11 mouse cellular contexts compared by ENCODE assay signal in the genomic region with DNA sequence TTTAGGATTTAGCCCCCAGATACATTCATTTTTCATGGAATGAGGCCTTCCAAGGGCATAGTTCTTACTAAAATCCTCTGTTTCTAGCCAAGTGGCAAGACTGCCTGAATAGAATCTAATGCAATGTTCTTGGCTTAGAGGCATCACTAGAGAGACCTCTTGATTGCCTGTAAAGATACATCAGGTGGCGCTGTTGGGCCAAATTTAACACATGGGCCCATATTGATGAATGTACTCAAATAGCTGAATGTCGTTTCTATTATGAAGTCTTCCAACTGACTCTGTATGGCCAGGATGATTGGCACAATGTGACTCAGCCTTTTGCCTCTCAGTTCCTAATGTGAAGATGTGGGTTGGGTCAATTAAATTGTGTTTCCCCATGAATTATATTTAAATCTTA.
A peak's percentile ranks its signal among the peaks of the same experiment; 100 is the strongest.
DNase-seq lines count a peak whose midpoint lies in the region; ATAC-seq and TF ChIP-seq lines count a peak whose summit lies in the region.
"Had no signal": no experiment of that assay in that cellular context is flagged by ENCODE, and none has a peak within 500 bp of the region (broad histone marks: within the 10 kb centered on the region; RNA-seq: fewer than 3 reads in every experiment).

No protein-coding gene starts in this region.

- no peak overlapping the region for H3K4me2 ChIP-seq in intestine, postnatal 0 days (replicated peaks; ENCODE audit: low read depth)
- no peak overlapping the region for H3K4me2 ChIP-seq in midbrain, embryonic 12.5 days (replicated peaks)
- H3K4me2 ChIP-seq: heart, embryonic 15.5 days; neural tube, embryonic 12.5 days had no signal

- no peak for ATAC-seq in intestine, postnatal 0 days
- ATAC-seq in midbrain, embryonic 12.5 days (ENCODE audit: low FRiP score, low read depth), result peak; percentile 84
- ATAC-seq: Patski had no signal

- H3K9me3 ChIP-seq in embryonic facial prominence, embryonic 10.5 days, result no peaks in the 10 kb centered on the region
- no peaks in the 10 kb centered on the region for H3K9me3 ChIP-seq in intestine, postnatal 0 days (ENCODE audit: control insufficient read depth)
- no peaks in the 10 kb centered on the region for H3K9me3 ChIP-seq in midbrain, embryonic 12.5 days
- H3K9me3 ChIP-seq: heart, embryonic 15.5 days; neural tube, embryonic 12.5 days had no signal

- H3K4me3 ChIP-seq in embryonic facial prominence, embryonic 10.5 days, result no peak overlapping the region
- no peak overlapping the region for H3K4me3 ChIP-seq in intestine, postnatal 0 days (ENCODE audit: low read depth, low read length)
- H3K4me3 ChIP-seq in midbrain, embryonic 12.5 days, result no peak overlapping the region
- no peak overlapping the region for H3K4me3 ChIP-seq in thymus, adult 2 months (ENCODE audit: control insufficient read depth, insufficient read depth, low read length)
- H3K4me3 ChIP-seq: heart, embryonic 15.5 days; neural tube, embryonic 12.5 days had no signal

- peak; percentile 1 for DNase-seq in kidney, adult 9 months
- no peak for DNase-seq in kidney, postnatal 25 days
- DNase-seq in embryonic facial prominence, embryonic 10.5 days (ENCODE audit: low spot score), result peak; percentile 31
- DNase-seq in urinary bladder, postnatal 14 days (ENCODE audit: low spot score), result no peak
- no peak for DNase-seq in thymus, adult 2 months
- no peak for DNase-seq in urinary bladder, postnatal 25 days (ENCODE audit: low spot score)

- no peak overlapping the region for H3K27ac ChIP-seq in embryonic facial prominence, embryonic 10.5 days (replicated peaks)
- no peak overlapping the region for H3K27ac ChIP-seq in intestine, postnatal 0 days (ENCODE audit: low read depth, low read length)
- no peak overlapping the region for H3K27ac ChIP-seq in midbrain, embryonic 12.5 days (replicated peaks)
- H3K27ac ChIP-seq in thymus, adult 2 months (ENCODE audit: control insufficient read depth, insufficient read depth, low read length), result no peak overlapping the region
- H3K27ac ChIP-seq: heart, embryonic 15.5 days; neural tube, embryonic 12.5 days had no signal

- peak; percentile 63 for TF ChIP-seq CTCF in intestine, postnatal 0 days (IDR thresholded peaks at IDR 0.05; ENCODE audit: low read depth)
- no peak for TF ChIP-seq CTCF in thymus, adult 2 months (IDR thresholded peaks at IDR 0.05; ENCODE audit: borderline replicate concordance, control insufficient read depth, extremely low read depth, insufficient read depth, low read length, poor library complexity)

- no peak overlapping the region for H3K9ac ChIP-seq in intestine, postnatal 0 days (ENCODE audit: low read depth, low read length)
- no peak overlapping the region for H3K9ac ChIP-seq in midbrain, embryonic 12.5 days (replicated peaks)
- H3K9ac ChIP-seq: heart, embryonic 15.5 days; neural tube, embryonic 12.5 days had no signal

- TF ChIP-seq POLR2A in thymus, adult 2 months (IDR thresholded peaks at IDR 0.05; ENCODE audit: control insufficient read depth, extremely low read depth, insufficient read depth, low read length, poor library complexity), result no peak

- H3K36me3 ChIP-seq in embryonic facial prominence, embryonic 10.5 days (replicated peaks), result no peaks in the 10 kb centered on the region
- H3K36me3 ChIP-seq in intestine, postnatal 0 days (ENCODE audit: control insufficient read depth, insufficient read depth), result no peaks in the 10 kb centered on the region
- H3K36me3 ChIP-seq in midbrain, embryonic 12.5 days, result no peaks in the 10 kb centered on the region
- no peaks in the 10 kb centered on the region for H3K36me3 ChIP-seq in thymus, adult 2 months (ENCODE audit: control insufficient read depth, insufficient read depth, low read length)
- H3K36me3 ChIP-seq: heart, embryonic 15.5 days; neural tube, embryonic 12.5 days had no signal

- H3K27me3 ChIP-seq in embryonic facial prominence, embryonic 10.5 days (replicated peaks; ENCODE audit: low read depth, poor library complexity, severe bottlenecking), result no peaks in the 10 kb centered on the region
- H3K27me3 ChIP-seq in intestine, postnatal 0 days (replicated peaks; ENCODE audit: control insufficient read depth, insufficient read depth, low read length), result no peaks in the 10 kb centered on the region
- H3K27me3 ChIP-seq in midbrain, embryonic 12.5 days, result no peaks in the 10 kb centered on the region
- no peaks in the 10 kb centered on the region for H3K27me3 ChIP-seq in thymus, adult 2 months (ENCODE audit: control insufficient read depth, insufficient read depth, low read length)
- H3K27me3 ChIP-seq: heart, embryonic 15.5 days; neural tube, embryonic 12.5 days; Patski had no signal

- 7% methylated on average over 2 of the region's 2 CpGs for WGBS in embryonic facial prominence, embryonic 10.5 days
- 8% methylated on average over 2 of the region's 2 CpGs for WGBS in intestine, postnatal 0 days
- WGBS in midbrain, embryonic 12.5 days, result 3% methylated on average over 2 of the region's 2 CpGs
- 15% methylated on average over 2 of the region's 2 CpGs for WGBS in thymus, adult 2 months

- H3K4me1 ChIP-seq in embryonic facial prominence, embryonic 10.5 days, result no peaks in the 10 kb centered on the region
- no peaks in the 10 kb centered on the region for H3K4me1 ChIP-seq in intestine, postnatal 0 days (replicated peaks; ENCODE audit: control insufficient read depth, insufficient read depth, low read length)
- H3K4me1 ChIP-seq in midbrain, embryonic 12.5 days, result no peaks in the 10 kb centered on the region
- H3K4me1 ChIP-seq in thymus, adult 2 months (replicated peaks; ENCODE audit: control insufficient read depth, insufficient read depth, low read length), result no peaks in the 10 kb centered on the region
- H3K4me1 ChIP-seq: heart, embryonic 15.5 days; neural tube, embryonic 12.5 days had no signal

Comparison
In these comparisons a context has a peak if more than half of its experiments do, and no peak if none do; other contexts are left out.
1. DNase-seq: peak in kidney, adult 9 months (single experiment) and embryonic facial prominence, embryonic 10.5 days (single experiment); none in kidney, postnatal 25 days (0 of 2), urinary bladder, postnatal 14 days (single experiment), thymus, adult 2 months (single experiment) and urinary bladder, postnatal 25 days (single experiment).